Mouse (Mus musculus) hindbrain, embryonic 11.5 days (tissue): ENCODE results near the gene Rbm25. TPM values are rescaled to one million over a fixed set of nuclear protein-coding genes. Genes with fewer than 3 reads are reported as not detected.

Experiments used
- ATAC-seq: fragments of 200-750 bp; cut with Nextera tagmentation; 2 replicates; pipeline ENCODE4 v1.8.0; 2017; ENCODE audit warnings: mild to moderate bottlenecking, moderate TSS enrichment, moderate library complexity; ENCODE audit not compliant: low FRiP score
- DNase-seq: peaks from one replicate; pipeline ENCODE4 v3.0.0-alpha.2; 2015; ENCODE audit warnings: low spot score
- H3K27ac ChIP-seq: fragments of 300-500 bp; sonication (generic); 2 replicates; pipeline ENCODE4 v1.5.1; 2014; ENCODE audit warnings: mild to moderate bottlenecking, low read depth, low read length
- H3K27me3 ChIP-seq: fragments of 300-500 bp; sonication (generic); 2 replicates; pipeline ENCODE4 v1.6.1; 2014; ENCODE audit warnings: mild to moderate bottlenecking, low read length, moderate library complexity, mixed read lengths; ENCODE audit not compliant: control insufficient read depth, insufficient read depth
- H3K36me3 ChIP-seq: fragments of 300-500 bp; sonication (generic); 2 replicates; pipeline ENCODE4 v1.6.1; 2014; ENCODE audit warnings: mild to moderate bottlenecking, low read length, moderate library complexity, mixed read lengths; ENCODE audit not compliant: control insufficient read depth, insufficient read depth
- H3K4me1 ChIP-seq: fragments of 300-500 bp; sonication (generic); replicated peaks from 2 replicates; pipeline ENCODE4 v1.6.1; 2014; ENCODE audit warnings: low read length, mixed read lengths; ENCODE audit not compliant: control insufficient read depth, insufficient read depth
- H3K4me2 ChIP-seq: fragments of 300-500 bp; sonication (generic); replicated peaks from 2 replicates; pipeline ENCODE4 v1.6.1; 2014; ENCODE audit warnings: mild to moderate bottlenecking, low read depth, low read length
- H3K4me3 ChIP-seq: fragments of 300-500 bp; sonication (generic); 2 replicates; pipeline ENCODE4 v1.5.1; 2014; ENCODE audit warnings: low read depth, low read length
- H3K9ac ChIP-seq: fragments of 300-500 bp; sonication (generic); 2 replicates; pipeline ENCODE4 v1.6.1; 2014; ENCODE audit warnings: low read depth, low read length
- H3K9me3 ChIP-seq: fragments of 300-500 bp; sonication (generic); 2 replicates; pipeline ENCODE4 v1.6.1; 2016; ENCODE audit warnings: low read length; ENCODE audit not compliant: control insufficient read depth
- WGBS: fragments of 180-500 bp; shearing (Covaris S2); extraction: QIAGEN DNeasy Blood & Tissue Kit; methylation state at CpG from one replicate; pipeline ENCODE4 v1.1.7; 2014; 5-methylcytosine and 5-hydroxymethylcytosine counted together
- polyA plus RNA-seq: library from polyadenylated mRNA; unstranded; fragments of >200 nt; fragmentation: Nextera tagmentation; extraction: Ambion mirVana; gene quantifications from 2 replicates; pipeline ENCODE4 v1.2.1, GENCODE M21; 2014

The Rbm25 gene
- polyA plus RNA-seq, 1 experiment from 2014 or later = 316 TPM

DNA sequence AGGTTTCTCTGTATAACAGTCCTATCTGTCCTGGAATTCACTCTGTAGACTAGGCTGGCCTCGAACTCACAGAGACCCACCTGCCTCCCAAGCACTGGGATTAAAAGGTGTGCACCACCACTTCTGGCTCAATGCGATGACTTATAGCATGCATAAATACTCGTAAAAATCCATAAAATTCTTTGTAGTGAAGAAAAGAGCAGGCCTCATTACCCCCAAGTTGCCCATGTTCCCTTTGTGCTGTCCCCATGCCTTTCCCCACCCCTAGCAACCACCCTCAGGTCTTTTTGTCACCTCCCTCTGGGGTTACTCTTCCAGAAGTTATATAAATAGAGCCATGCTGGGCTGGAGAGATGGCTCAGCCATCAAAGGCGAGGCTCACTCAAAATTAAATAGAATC lies 71.8 kb downstream of the Rbm25 start:
- ATAC-seq = 0 out of 2 replicates have a peak, but pooled peaks have one; percentile 27
- Histone ChIP-seq H3K36me3 (no peaks in the 10 kb centered on the region), H3K9me3 (no peaks in the 10 kb centered on the region), H3K9ac (no peak overlapping the region), H3K4me1 (no peaks in the 10 kb centered on the region), H3K4me3 (no peak overlapping the region), H3K4me2 (no peak overlapping the region), H3K27ac (no peak overlapping the region), H3K27me3 (no peaks in the 10 kb centered on the region)
- DNase-seq = peak; percentile 35
- WGBS = 38% methylated on average over 4 of the region's 4 CpGs

- no peak overlapping the region for H3K4me2 ChIP-seq
- H3K4me3 ChIP-seq = no peak overlapping the region
- WGBS = 89% methylated on average over 4 of the region's 4 CpGs
- H3K36me3 ChIP-seq = no peaks in the 10 kb centered on the region; the same call in 1 of the 2 replicates
- no peaks in the 10 kb centered on the region for H3K27me3 ChIP-seq
- H3K27ac ChIP-seq = no peak overlapping the region
- ATAC-seq (no peak), DNase-seq (no peak)
- no peaks in the 10 kb centered on the region for H3K4me1 ChIP-seq
- H3K9ac ChIP-seq = no peak overlapping the region
- no peaks in the 10 kb centered on the region for H3K9me3 ChIP-seq
Observed at GRCm38 (mm10) chr12:83706951-83707350, 75.9 kb downstream of the Rbm25 start.

DNA sequence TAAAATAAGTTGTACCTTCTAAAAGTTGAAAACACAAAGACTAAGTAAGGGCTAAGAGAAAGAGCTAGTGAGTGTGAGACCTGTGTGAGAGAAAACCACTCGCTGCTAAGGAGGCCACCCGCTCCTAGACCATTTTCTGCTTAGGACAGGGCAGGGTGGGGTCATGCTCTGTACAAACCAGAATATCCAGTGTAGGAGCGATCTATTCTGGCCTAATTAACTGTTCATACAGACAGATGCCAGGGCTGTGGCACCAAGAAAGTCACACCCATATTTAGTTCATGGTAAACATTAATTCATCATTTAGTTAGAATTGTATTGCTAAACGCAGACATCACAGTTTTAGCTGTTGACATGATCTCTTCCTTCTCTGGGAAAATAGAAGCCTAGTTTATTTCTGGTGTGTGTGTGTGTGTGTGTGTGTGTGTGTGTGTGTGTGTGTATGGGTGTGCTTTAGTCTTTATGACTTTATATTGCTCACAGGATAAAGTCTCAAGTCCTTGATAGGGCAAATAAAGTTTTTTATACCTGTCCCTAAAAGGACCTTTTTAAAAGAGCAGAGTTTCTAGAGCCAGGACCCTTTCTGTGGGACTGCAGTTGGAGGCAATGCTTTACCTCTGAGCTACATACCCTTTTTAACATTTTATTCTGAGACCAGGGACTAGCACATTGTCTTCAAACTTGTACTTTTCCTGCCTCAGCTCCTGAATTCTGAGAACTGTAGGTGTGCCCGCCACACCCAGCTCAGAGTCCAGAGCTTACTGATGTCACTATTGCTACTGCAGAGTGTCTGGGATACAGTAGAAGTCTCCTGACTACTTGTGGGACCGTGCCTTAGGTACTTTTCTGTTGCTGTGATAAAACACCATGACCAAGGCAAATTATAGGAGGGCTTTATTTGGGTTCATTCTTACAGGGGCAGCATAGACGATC lies 77.4 kb downstream of the Rbm25 start:
- Histone ChIP-seq H3K4me2 (no peak overlapping the region), H3K4me3 (no peak overlapping the region), H3K27me3 (no peaks in the 10 kb centered on the region), H3K4me1 (no peaks in the 10 kb centered on the region), H3K27ac (no peak overlapping the region), H3K9ac (no peak overlapping the region), H3K36me3 (no peaks in the 10 kb centered on the region; the same call in 1 of the 2 replicates), H3K9me3 (no peaks in the 10 kb centered on the region)
- ATAC-seq = no peak
- DNase-seq = no peak
- WGBS = 88% methylated on average over 7 of the region's 7 CpGs

DNA sequence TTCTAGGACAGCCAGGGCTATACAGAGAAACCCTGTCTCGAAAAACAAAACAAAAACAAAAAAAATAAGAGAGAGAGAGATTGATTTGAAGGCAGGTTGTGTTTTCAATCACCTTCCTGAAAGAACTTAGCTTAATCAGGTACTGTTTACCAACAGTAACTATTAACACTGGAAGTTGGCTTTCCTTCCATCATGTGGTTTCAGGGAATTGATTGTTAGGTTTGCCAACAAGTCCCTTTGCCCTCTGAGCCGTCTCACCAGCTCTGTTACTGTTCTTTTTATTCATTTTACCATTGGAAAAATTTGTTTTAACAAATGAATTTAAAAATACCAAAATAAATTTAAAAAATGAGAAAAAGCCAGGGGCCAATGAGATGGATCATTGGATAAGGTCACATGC lies 78.9 kb downstream of the Rbm25 start:
- ATAC-seq = no peak
- WGBS = 97% methylated on average over 2 of the region's 2 CpGs
- H3K4me1 ChIP-seq = no peaks in the 10 kb centered on the region

GRCm38 (mm10) chr12:83713749-83714148 lies 82.7 kb downstream of the Rbm25 start:
- 59% methylated on average over 2 of the region's 2 CpGs for WGBS

More for the DNA sequence above, 78.9 kb downstream of the Rbm25 start:
- no peak for DNase-seq
- Histone ChIP-seq H3K4me2 (no peak overlapping the region), H3K9me3 (no peaks in the 10 kb centered on the region), H3K36me3 (no peaks in the 10 kb centered on the region; the same call in 1 of the 2 replicates), H3K27me3 (no peaks in the 10 kb centered on the region), H3K9ac (no peak overlapping the region), H3K27ac (no peak overlapping the region), H3K4me3 (no peak overlapping the region)

DNA sequence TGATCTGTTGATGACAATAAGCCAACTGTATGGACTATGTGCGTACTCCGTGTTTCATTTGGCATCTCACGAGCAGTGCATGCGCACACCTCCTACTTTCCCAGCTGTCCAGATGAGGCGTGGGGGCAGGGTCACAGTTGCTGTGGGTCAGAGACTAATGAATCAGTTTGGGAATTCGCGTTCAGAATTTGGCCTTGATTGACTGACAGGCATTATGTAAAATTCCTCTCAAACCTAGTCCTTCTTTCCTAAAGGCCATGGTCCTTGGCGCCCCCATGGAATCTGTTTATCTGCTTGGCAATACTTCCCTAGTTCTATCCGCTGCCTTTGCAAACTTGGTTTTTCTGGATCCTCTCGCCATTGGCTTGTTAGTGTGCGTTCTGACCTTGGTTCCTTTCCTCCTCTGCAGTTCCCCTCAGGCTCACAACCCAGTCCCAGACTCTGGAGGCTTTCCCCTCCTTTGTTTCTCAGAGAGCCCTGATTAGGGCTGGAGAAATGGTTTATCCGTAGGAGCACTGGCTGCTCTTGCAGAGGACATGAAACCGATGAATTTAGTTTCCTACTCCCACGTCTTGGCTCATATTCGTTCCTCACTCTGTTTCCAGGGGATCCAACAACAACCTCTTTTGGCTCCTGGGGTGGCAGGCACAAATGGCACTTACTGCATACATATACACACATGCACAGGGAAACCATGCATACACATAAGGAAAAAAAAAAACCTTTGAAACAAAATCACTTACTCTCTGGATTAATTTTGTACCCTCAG lies 85.6 kb downstream of the Rbm25 start:
- Histone ChIP-seq H3K27ac (no peak overlapping the region), H3K9me3 (no peaks in the 10 kb centered on the region), H3K9ac (no peak overlapping the region), H3K36me3 (no peaks in the 10 kb centered on the region; the same call in 1 of the 2 replicates), H3K4me2 (no peak overlapping the region), H3K4me1 (no peaks in the 10 kb centered on the region), H3K4me3 (no peak overlapping the region), H3K27me3 (no peaks in the 10 kb centered on the region)
- 91% methylated on average over 15 of the region's 15 CpGs for WGBS
- DNase-seq (no peak), ATAC-seq (no peak)

More at GRCm38 (mm10) chr12:83713749-83714148, 82.7 kb downstream of the Rbm25 start:
- Histone ChIP-seq H3K27ac (no peak overlapping the region), H3K27me3 (no peaks in the 10 kb centered on the region), H3K4me1 (no peaks in the 10 kb centered on the region), H3K4me2 (no peak overlapping the region), H3K9me3 (no peaks in the 10 kb centered on the region), H3K4me3 (no peak overlapping the region), H3K36me3 (no peaks in the 10 kb centered on the region; the same call in 1 of the 2 replicates), H3K9ac (no peak overlapping the region)
- DNase-seq = peak; percentile 64
- ATAC-seq = no peak

DNA sequence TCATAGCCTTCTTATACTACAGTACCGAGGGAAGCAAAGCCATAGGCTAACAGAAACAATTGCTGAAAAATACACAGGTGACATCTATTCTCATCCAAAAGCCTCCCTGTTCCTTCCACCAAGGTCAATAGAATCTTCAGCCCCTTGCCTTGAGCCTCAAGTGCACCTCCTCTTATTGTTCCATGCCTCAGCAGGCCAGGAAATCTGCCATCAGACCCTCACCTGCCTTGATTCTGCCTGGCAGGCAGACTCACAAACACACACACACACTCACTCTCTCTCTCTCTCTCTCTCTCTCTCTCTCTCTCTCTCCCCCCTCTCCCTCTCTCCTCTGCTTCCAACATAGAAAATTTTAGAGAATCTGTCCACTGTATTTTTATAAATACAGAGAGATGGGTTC lies 88.4 kb downstream of the Rbm25 start:
- no peak overlapping the region for H3K4me3 ChIP-seq
- DNase-seq (no peak), ATAC-seq (no peak)
- WGBS = 89% methylated on average over 1 of the region's 1 CpGs
- no peaks in the 10 kb centered on the region for H3K4me1 ChIP-seq
- H3K9ac ChIP-seq = no peak overlapping the region
- H3K27ac ChIP-seq = no peak overlapping the region
- no peaks in the 10 kb centered on the region for H3K27me3 ChIP-seq
- H3K9me3 ChIP-seq = no peaks in the 10 kb centered on the region
- no peak overlapping the region for H3K4me2 ChIP-seq
- peaks cover 3% of the 10 kb centered on the region; the same call in 1 of the 2 replicates for H3K36me3 ChIP-seq

- DNase-seq (no peak), ATAC-seq (no peak)
- WGBS = 81% methylated on average over 6 of the region's 6 CpGs
Observed at GRCm38 (mm10) chr12:83721281-83721680, 90.2 kb downstream of the Rbm25 start.

More at GRCm38 (mm10) chr12:83721281-83721680, 90.2 kb downstream of the Rbm25 start:
- Histone ChIP-seq H3K9ac (no peak overlapping the region), H3K27ac (no peak overlapping the region), H3K4me3 (no peak overlapping the region), H3K27me3 (no peaks in the 10 kb centered on the region), H3K4me1 (no peaks in the 10 kb centered on the region), H3K4me2 (no peak overlapping the region), H3K36me3 (peaks cover 9% of the 10 kb centered on the region), H3K9me3 (no peaks in the 10 kb centered on the region)
